Mouse (Mus musculus) layer of hippocampus, adult 18-20 months (tissue): ENCODE measurements around the gene Nle1. TPM values are rescaled to one million over a fixed set of nuclear protein-coding genes. Genes with fewer than 3 reads are reported as not detected.

ENCODE experiments used
- DNase-seq, 2 experiments: peaks; one replicate each; pipeline ENCODE4 v3.0.0; 2022; ENCODE audit warnings: low spot score in 2 of 2
- total RNA-seq, 2 experiments: library from RNA; stranded (reverse); gene quantifications; 2 replicates each; pipeline ENCODE4 v1.2.3; 2021

Gene Nle1
- total RNA-seq, 2 experiments from 2014 or later = 33.6 to 37.6 TPM

GRCm38 (mm10) chr11:82920768-82921167 is 12.6 kb upstream of the Nle1 start:
- no peak for DNase-seq

GRCm38 (mm10) chr11:82914711-82915352 is 6.6 kb upstream of the Nle1 start:
- DNase-seq = peak; percentile 27 to 78

- DNase-seq = no peak
Observed at GRCm38 (mm10) chr11:82910679-82911389, 2.6 kb upstream of the Nle1 start.

GRCm38 (mm10) chr11:82910250-82910649 is 2.0 kb upstream of the Nle1 start, which contains the start of gene Unc45b:
Gene Unc45b (plus strand): TSS chr11:82910550.
- no peak for DNase-seq

GRCm38 (mm10) chr11:82908608-82908989 is 388 bp upstream of the Nle1 start:
- no peak for DNase-seq

- DNase-seq = no peak
Observed at GRCm38 (mm10) chr11:82905816-82906215, 2.4 kb downstream of the Nle1 start.

- no peak for DNase-seq
Observed at GRCm38 (mm10) chr11:82904952-82905351, 3.3 kb downstream of the Nle1 start.

GRCm38 (mm10) chr11:82901606-82902310 is 6.5 kb downstream of the Nle1 start:
- no peak for DNase-seq

GRCm38 (mm10) chr11:82899720-82900119 is 8.5 kb downstream of the Nle1 start:
- no peak for DNase-seq

GRCm38 (mm10) chr11:82897478-82897877 is 10.7 kb downstream of the Nle1 start:
- no peak for DNase-seq

GRCm38 (mm10) chr11:82891936-82892335 is 16.3 kb downstream of the Nle1 start, which contains the start of gene Fndc8:
Gene Fndc8 (plus strand): TSS chr11:82892124.
- no peak for DNase-seq

GRCm38 (mm10) chr11:82890342-82890762 is 17.9 kb downstream of the Nle1 start, which contains the start of gene Rad51d:
Gene Rad51d (minus strand): TSS chr11:82890614.
- peak; percentile 84 to 95 for DNase-seq

- no peak for DNase-seq
Observed at GRCm38 (mm10) chr11:82889524-82890341, 18.5 kb downstream of the Nle1 start.

- no peak for DNase-seq
Observed at GRCm38 (mm10) chr11:82888491-82888946, 19.7 kb downstream of the Nle1 start.

- no peak for DNase-seq
Observed at GRCm38 (mm10) chr11:82886559-82886958, 21.7 kb downstream of the Nle1 start.

GRCm38 (mm10) chr11:82883180-82883579 is 25.0 kb downstream of the Nle1 start:
- DNase-seq = peak in 1 of 2 experiments; percentile 10

- DNase-seq = no peak
Observed at GRCm38 (mm10) chr11:82877726-82878344, 30.4 kb downstream of the Nle1 start.

GRCm38 (mm10) chr11:82875631-82876030 is 32.6 kb downstream of the Nle1 start:
- no peak for DNase-seq

- no peak for DNase-seq
Observed at GRCm38 (mm10) chr11:82874924-82875323, 33.3 kb downstream of the Nle1 start.

- peak; percentile 88 to 96 for DNase-seq
Observed at GRCm38 (mm10) chr11:82871031-82871446, 37.2 kb downstream of the Nle1 start, which contains the start of gene Rffl. Gene Rffl (minus strand): TSS chr11:82871210.
